ENCODE assay signal across 11 mouse cellular contexts in the genomic region with DNA sequence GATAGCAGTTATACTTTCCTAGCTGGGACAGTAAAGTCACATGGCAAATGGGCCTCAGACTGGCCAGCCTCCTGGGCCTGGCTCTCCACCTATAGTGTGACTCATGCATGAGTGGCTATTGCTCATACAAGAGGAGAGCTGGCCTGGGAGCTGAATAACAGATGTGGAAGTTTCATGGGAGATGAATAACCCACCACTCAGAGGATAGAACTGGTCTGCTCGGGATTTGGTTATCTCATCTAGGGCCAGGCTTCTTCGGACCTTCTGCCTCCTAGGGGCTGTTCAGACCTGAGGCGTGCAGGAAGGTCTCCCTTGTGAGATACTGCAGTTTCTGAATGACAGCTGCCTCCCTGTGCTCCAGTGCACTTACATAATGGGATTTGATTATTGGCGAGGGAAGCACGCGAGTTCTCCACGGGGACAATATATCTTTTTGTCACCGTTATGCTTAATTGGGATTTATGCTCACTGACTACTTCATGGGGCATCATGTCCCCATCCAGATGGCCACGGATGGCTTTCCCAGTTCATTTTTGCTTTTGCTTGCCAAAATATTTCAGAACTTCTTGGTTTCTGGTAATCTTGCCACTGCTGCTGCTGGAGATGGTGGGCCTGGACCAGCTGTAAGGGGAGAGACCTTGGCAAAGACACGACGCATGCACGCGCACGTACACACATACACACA.
DNase-seq lines count a peak whose midpoint lies in the region; ATAC-seq and TF ChIP-seq lines count a peak whose summit lies in the region.
"Had no signal": no experiment of that assay in that cellular context is flagged by ENCODE, and none has a peak within 500 bp of the region (broad histone marks: within the 10 kb centered on the region; RNA-seq: fewer than 3 reads in every experiment).

No protein-coding gene starts in this region.

- peak; percentile 27 for DNase-seq in embryonic facial prominence, embryonic 14.5 days (ENCODE audit: low spot score)
- no peak for DNase-seq in embryonic facial prominence, embryonic 10.5 days (ENCODE audit: low spot score)
- DNase-seq in layer of hippocampus, postnatal 14 days (ENCODE audit: low spot score in 2 of 2) = peak; percentile 49 to 56
- DNase-seq in kidney, adult 8-10 months = no peak
- DNase-seq in kidney, postnatal 14 days = no peak
- DNase-seq: right cerebral cortex, adult 18-20 months had no signal

- H3K4me2 ChIP-seq in embryonic facial prominence, embryonic 14.5 days (ENCODE audit: low read depth, low read length) = no peak overlapping the region
- H3K4me2 ChIP-seq in forebrain, embryonic 16.5 days (ENCODE audit: low read length) = no peak overlapping the region
- H3K4me2 ChIP-seq in liver, embryonic 12.5 days = no peak overlapping the region

- H3K27ac ChIP-seq in embryonic facial prominence, embryonic 14.5 days (replicated peaks; ENCODE audit: low read depth, low read length) = no peak overlapping the region; the same call in 1 of the 2 replicates
- no peak overlapping the region for H3K27ac ChIP-seq in embryonic facial prominence, embryonic 10.5 days (replicated peaks)
- peak overlapping the region; percentile 84 for H3K27ac ChIP-seq in forebrain, embryonic 16.5 days (ENCODE audit: low read length)
- no peak overlapping the region for H3K27ac ChIP-seq in liver, embryonic 12.5 days
- H3K27ac ChIP-seq: liver, embryonic 14.5 days had no signal

- no peaks in the 10 kb centered on the region for H3K27me3 ChIP-seq in embryonic facial prominence, embryonic 14.5 days (replicated peaks; ENCODE audit: control insufficient read depth, insufficient read depth, low read length)
- H3K27me3 ChIP-seq in embryonic facial prominence, embryonic 10.5 days (replicated peaks; ENCODE audit: low read depth, poor library complexity, severe bottlenecking) = no peaks in the 10 kb centered on the region
- H3K27me3 ChIP-seq in C2C12 (ENCODE audit: control insufficient read depth, insufficient read depth, insufficient read length) = no peaks in the 10 kb centered on the region
- H3K27me3 ChIP-seq in forebrain, embryonic 16.5 days (replicated peaks; ENCODE audit: control insufficient read depth, insufficient read depth, low read length) = no peaks in the 10 kb centered on the region
- H3K27me3 ChIP-seq in liver, embryonic 12.5 days (replicated peaks) = no peaks in the 10 kb centered on the region
- H3K27me3 ChIP-seq: CH12.LX had no signal

- peaks cover 91% of the 10 kb centered on the region for H3K36me3 ChIP-seq in embryonic facial prominence, embryonic 14.5 days (ENCODE audit: control insufficient read depth, insufficient read depth, low read length)
- peaks cover 98% of the 10 kb centered on the region for H3K36me3 ChIP-seq in embryonic facial prominence, embryonic 10.5 days (replicated peaks)
- H3K36me3 ChIP-seq in C2C12 (ENCODE audit: control insufficient read depth, insufficient read depth) = peaks cover 70% of the 10 kb centered on the region
- peaks cover 54% of the 10 kb centered on the region for H3K36me3 ChIP-seq in forebrain, embryonic 16.5 days (ENCODE audit: control insufficient read depth, insufficient read depth)
- H3K36me3 ChIP-seq in liver, embryonic 12.5 days = no peaks in the 10 kb centered on the region

- H3ac ChIP-seq in C2C12 (ENCODE audit: control insufficient read depth, insufficient read length, low read depth) = no peak overlapping the region

- peaks cover 6% of the 10 kb centered on the region for H3K79me3 ChIP-seq in C2C12 (ENCODE audit: low read depth)

- 83% methylated on average over 14 of the region's 14 CpGs for WGBS in embryonic facial prominence, embryonic 14.5 days
- WGBS in embryonic facial prominence, embryonic 10.5 days = 89% methylated on average over 14 of the region's 14 CpGs
- WGBS in forebrain, embryonic 16.5 days = 25% methylated on average over 14 of the region's 14 CpGs
- WGBS in liver, embryonic 12.5 days (ENCODE audit: insufficient replicate concordance) = 79% methylated on average over 14 of the region's 14 CpGs

- H3K9me3 ChIP-seq in embryonic facial prominence, embryonic 14.5 days (ENCODE audit: control insufficient read depth, low read length) = no peaks in the 10 kb centered on the region
- H3K9me3 ChIP-seq in embryonic facial prominence, embryonic 10.5 days = no peaks in the 10 kb centered on the region
- H3K9me3 ChIP-seq in forebrain, embryonic 16.5 days (ENCODE audit: control insufficient read depth, low read length) = no peaks in the 10 kb centered on the region
- H3K9me3 ChIP-seq in liver, embryonic 12.5 days (replicated peaks) = no peaks in the 10 kb centered on the region

- H3K9ac ChIP-seq in embryonic facial prominence, embryonic 14.5 days (ENCODE audit: low read depth, low read length) = no peak overlapping the region
- H3K9ac ChIP-seq in forebrain, embryonic 16.5 days (replicated peaks; ENCODE audit: low read depth, low read length) = no peak overlapping the region
- H3K9ac ChIP-seq in liver, embryonic 12.5 days = no peak overlapping the region
- H3K9ac ChIP-seq: liver, embryonic 14.5 days had no signal

- no peak for TF ChIP-seq CTCF in C2C12 (IDR thresholded peaks at IDR 0.05; ENCODE audit: control insufficient read depth, insufficient read depth, insufficient read length)

- H3K4me3 ChIP-seq in embryonic facial prominence, embryonic 14.5 days (ENCODE audit: low read depth, low read length) = no peak overlapping the region
- H3K4me3 ChIP-seq in embryonic facial prominence, embryonic 10.5 days = no peak overlapping the region
- H3K4me3 ChIP-seq in C2C12 (ENCODE audit: insufficient read depth, poor library complexity, severe bottlenecking) = no peak overlapping the region
- no peak overlapping the region for H3K4me3 ChIP-seq in forebrain, embryonic 16.5 days (replicated peaks; ENCODE audit: low read length)
- H3K4me3 ChIP-seq in liver, embryonic 12.5 days = no peak overlapping the region

- peak; percentile 54; the same call in 1 of the 2 replicates for ATAC-seq in embryonic facial prominence, embryonic 14.5 days (ENCODE audit: low read depth)
- ATAC-seq in forebrain, embryonic 16.5 days = peak; percentile 75
- ATAC-seq in liver, embryonic 12.5 days = no peak

- peaks cover 10% of the 10 kb centered on the region for H3K79me2 ChIP-seq in C2C12 (ENCODE audit: control insufficient read depth, insufficient read depth)

- H3K4me1 ChIP-seq in embryonic facial prominence, embryonic 14.5 days (ENCODE audit: control insufficient read depth, insufficient read depth, low read length) = no peaks in the 10 kb centered on the region
- no peaks in the 10 kb centered on the region for H3K4me1 ChIP-seq in embryonic facial prominence, embryonic 10.5 days
- peaks cover 14% of the 10 kb centered on the region for H3K4me1 ChIP-seq in forebrain, embryonic 16.5 days (replicated peaks; ENCODE audit: control insufficient read depth, insufficient read depth, low read length)
- no peaks in the 10 kb centered on the region for H3K4me1 ChIP-seq in liver, embryonic 12.5 days

TF ChIP-seq in C2C12, 6 proteins besides CTCF, POLR2A, EP300 and RAD21:
- no peak for TF ChIP-seq MYOG (IDR thresholded peaks at IDR 0.05; ENCODE audit: control insufficient read depth, extremely low read depth, insufficient read length)
- no peak for TF ChIP-seq MAX (IDR thresholded peaks at IDR 0.05)
- TF ChIP-seq MYOD1 (IDR thresholded peaks at IDR 0.05; ENCODE audit: control insufficient read depth, insufficient read length, low read depth) = no peak
- TF ChIP-seq USF1 (IDR thresholded peaks at IDR 0.05; ENCODE audit: low read depth) = peak; percentile 91
- TF ChIP-seq CEBPB (IDR thresholded peaks at IDR 0.05; ENCODE audit: low read depth) = peak; percentile 46
- TF ChIP-seq FOSL1 (IDR thresholded peaks at IDR 0.05; ENCODE audit: insufficient read depth, low read length, poor library complexity, severe bottlenecking) = peak; percentile 93
TF ChIP-seq in C2C12: peak in this region for 3.

Comparison
In these comparisons a context has a peak if more than half of its experiments do, and no peak if none do; other contexts are left out.
1. DNase-seq: peak in embryonic facial prominence, embryonic 14.5 days (single experiment) and layer of hippocampus, postnatal 14 days (2 of 2); none in embryonic facial prominence, embryonic 10.5 days (single experiment), kidney, adult 8-10 months (0 of 2) and kidney, postnatal 14 days (single experiment).